Mouse (Mus musculus): ENCODE measurements around the gene Zfp661. TPM values are rescaled to one million over a fixed set of nuclear protein-coding genes. Genes with fewer than 3 reads are reported as not detected.
"Not testable (repeated sequence)": the region's sequence is repeated elsewhere in the genome, so short reads cannot be mapped to it uniquely, and the experiment has no call there.

The Zfp661 gene
- polyA plus RNA-seq, 1 experiment = not detected

- H3K9me3 ChIP-seq = no peaks in the 10 kb centered on the region
- TF ChIP-seq GATA1 (IDR thresholded peaks at IDR 0.05; ENCODE audit: borderline replicate concordance, low read length) = no peak
- no peak for TF ChIP-seq FLI1 (IDR thresholded peaks at IDR 0.05; ENCODE audit: low read length)
- no peaks in the 10 kb centered on the region for H3K4me1 ChIP-seq
- peaks cover 41% of the 10 kb centered on the region for H3K27me3 ChIP-seq (replicated peaks)
- H3K4me3 ChIP-seq (replicated peaks) = no peak overlapping the region
- peaks cover 2% of the 10 kb centered on the region for H3K36me3 ChIP-seq (replicated peaks; ENCODE audit: low read length)
Measured at GRCm38 (mm10) chr2:127611386-127611785, 24.5 kb upstream of the Zfp661 start.

DNA sequence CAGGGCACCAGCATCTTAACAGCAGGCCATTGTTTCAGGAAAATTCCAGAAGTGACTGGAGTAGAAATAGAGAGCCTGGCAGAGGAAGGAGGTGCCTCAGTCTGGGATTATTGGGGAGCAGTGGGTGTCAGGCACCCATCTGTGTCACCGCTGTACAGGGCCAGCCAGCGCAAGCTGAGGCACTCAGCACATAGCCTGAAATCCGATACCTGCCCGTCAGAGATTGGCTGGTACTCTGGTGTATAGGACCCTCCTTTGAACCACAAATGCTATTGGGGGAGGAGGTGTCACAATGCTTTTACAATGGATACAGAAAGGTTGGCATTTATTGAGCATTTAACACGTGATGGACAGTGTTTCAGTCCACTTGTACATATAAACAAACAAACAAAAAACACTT is 22.1 kb upstream of the Zfp661 start:
- H3K27me3 ChIP-seq (replicated peaks) = peaks cover 31% of the 10 kb centered on the region
- TF ChIP-seq FLI1 (IDR thresholded peaks at IDR 0.05; ENCODE audit: low read length) = no peak
- H3K36me3 ChIP-seq (replicated peaks; ENCODE audit: low read length) = peaks cover 24% of the 10 kb centered on the region
- H3K4me1 ChIP-seq = no peaks in the 10 kb centered on the region
- no peaks in the 10 kb centered on the region for H3K9me3 ChIP-seq
- H3K4me3 ChIP-seq (replicated peaks) = no peak overlapping the region

DNA sequence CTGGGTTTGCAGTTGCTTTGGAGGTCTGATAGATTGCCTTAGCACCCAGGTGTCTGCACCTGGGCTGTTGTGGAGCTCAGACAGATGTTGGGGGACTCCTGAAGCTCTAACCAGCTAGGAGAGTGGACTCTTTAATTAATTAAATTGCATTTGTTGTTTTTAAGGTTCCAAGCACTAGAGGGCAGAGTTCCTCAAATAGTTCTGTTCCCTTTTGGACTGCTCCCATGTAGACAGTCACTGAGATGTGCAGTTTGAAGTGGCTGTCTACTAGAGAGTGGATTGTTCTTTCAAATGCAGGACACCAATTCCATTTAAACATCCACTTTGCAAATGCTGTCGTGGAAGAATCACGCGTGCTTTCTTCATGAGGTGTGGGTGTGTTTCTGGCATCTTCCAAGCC is 21.3 kb upstream of the Zfp661 start:
- TF ChIP-seq GATA1 (IDR thresholded peaks at IDR 0.05; ENCODE audit: borderline replicate concordance, low read length) (no peak), FLI1 (IDR thresholded peaks at IDR 0.05; ENCODE audit: low read length) (no peak)
- Histone ChIP-seq H3K4me3 (replicated peaks) (no peak overlapping the region), H3K9me3 (no peaks in the 10 kb centered on the region), H3K4me1 (no peaks in the 10 kb centered on the region), H3K36me3 (replicated peaks; ENCODE audit: low read length) (peaks cover 30% of the 10 kb centered on the region), H3K27me3 (replicated peaks) (peaks cover 27% of the 10 kb centered on the region)

DNA sequence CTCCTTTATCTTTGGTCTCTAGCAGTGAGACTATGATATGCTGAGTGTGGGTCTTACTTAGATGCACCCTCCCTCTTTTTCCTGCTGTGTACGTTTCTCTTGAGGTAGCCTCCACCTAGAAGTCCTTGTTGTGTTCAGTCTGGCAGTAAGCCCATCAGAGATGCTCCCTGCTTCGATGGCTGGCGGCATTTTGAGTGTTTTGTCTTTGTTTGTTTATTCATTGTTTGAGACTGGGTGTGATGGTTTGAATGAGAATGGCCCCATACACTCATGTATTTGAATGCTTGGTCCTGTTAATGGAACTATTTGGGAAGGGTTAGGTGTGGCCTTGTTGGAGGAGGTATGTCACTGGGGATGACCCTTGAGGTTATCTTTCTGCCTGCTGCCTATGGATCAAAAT is 18.3 kb upstream of the Zfp661 start:
- TF ChIP-seq GATA1 (IDR thresholded peaks at IDR 0.05; ENCODE audit: borderline replicate concordance, low read length) (no peak), FLI1 (IDR thresholded peaks at IDR 0.05; ENCODE audit: low read length) (no peak)
- peaks cover 9% of the 10 kb centered on the region for H3K27me3 ChIP-seq (replicated peaks)
- peaks cover 59% of the 10 kb centered on the region for H3K36me3 ChIP-seq (replicated peaks; ENCODE audit: low read length)

GRCm38 (mm10) chr2:127603383-127603782 is 16.5 kb upstream of the Zfp661 start:
- H3K36me3 ChIP-seq (replicated peaks; ENCODE audit: low read length) = peaks cover 77% of the 10 kb centered on the region
- not testable (repeated sequence) for H3K4me3 ChIP-seq (replicated peaks); H3K9me3 ChIP-seq; H3K27me3 ChIP-seq (replicated peaks); H3K4me1 ChIP-seq

More for the DNA sequence above, 18.3 kb upstream of the Zfp661 start:
- Histone ChIP-seq H3K4me1 (no peaks in the 10 kb centered on the region), H3K9me3 (no peaks in the 10 kb centered on the region), H3K4me3 (replicated peaks) (no peak overlapping the region)

- no peak overlapping the region for H3K4me3 ChIP-seq (replicated peaks)
- no peaks in the 10 kb centered on the region for H3K27me3 ChIP-seq (replicated peaks)
- TF ChIP-seq FLI1 (IDR thresholded peaks at IDR 0.05; ENCODE audit: low read length) (no peak), GATA1 (IDR thresholded peaks at IDR 0.05; ENCODE audit: borderline replicate concordance, low read length) (no peak)
- peaks cover 53% of the 10 kb centered on the region for H3K36me3 ChIP-seq (replicated peaks; ENCODE audit: low read length)
- peaks cover 44% of the 10 kb centered on the region for H3K4me1 ChIP-seq
- no peaks in the 10 kb centered on the region for H3K9me3 ChIP-seq
Measured at GRCm38 (mm10) chr2:127590840-127591239, 3.9 kb upstream of the Zfp661 start.

GRCm38 (mm10) chr2:127590204-127590603 is 3.3 kb upstream of the Zfp661 start:
- H3K4me3 ChIP-seq (replicated peaks) = no peak overlapping the region

GRCm38 (mm10) chr2:127588897-127589296 is 2.0 kb upstream of the Zfp661 start:
- H3K27me3 ChIP-seq (replicated peaks) = no peaks in the 10 kb centered on the region

More at GRCm38 (mm10) chr2:127590204-127590603, 3.3 kb upstream of the Zfp661 start:
- H3K27me3 ChIP-seq (replicated peaks) = no peaks in the 10 kb centered on the region
- peaks cover 47% of the 10 kb centered on the region for H3K36me3 ChIP-seq (replicated peaks; ENCODE audit: low read length)
- TF ChIP-seq FLI1 (IDR thresholded peaks at IDR 0.05; ENCODE audit: low read length) (no peak), GATA1 (IDR thresholded peaks at IDR 0.05; ENCODE audit: borderline replicate concordance, low read length) (no peak)
- peaks cover 44% of the 10 kb centered on the region for H3K4me1 ChIP-seq
- no peaks in the 10 kb centered on the region for H3K9me3 ChIP-seq

GRCm38 (mm10) chr2:127587514-127587844 is 585 bp upstream of the Zfp661 start:
- TF ChIP-seq GATA1 (IDR thresholded peaks at IDR 0.05; ENCODE audit: borderline replicate concordance, low read length) (no peak), FLI1 (IDR thresholded peaks at IDR 0.05; ENCODE audit: low read length) (no peak)
- H3K36me3 ChIP-seq (replicated peaks; ENCODE audit: low read length) = peaks cover 22% of the 10 kb centered on the region
- H3K9me3 ChIP-seq = no peaks in the 10 kb centered on the region
- no peaks in the 10 kb centered on the region for H3K27me3 ChIP-seq (replicated peaks)
- H3K4me3 ChIP-seq (replicated peaks) = peak overlapping the region; percentile 99
- H3K4me1 ChIP-seq = peaks cover 61% of the 10 kb centered on the region

More at GRCm38 (mm10) chr2:127588897-127589296, 2.0 kb upstream of the Zfp661 start:
- peaks cover 57% of the 10 kb centered on the region for H3K4me1 ChIP-seq
- H3K36me3 ChIP-seq (replicated peaks; ENCODE audit: low read length) = peaks cover 35% of the 10 kb centered on the region
- H3K9me3 ChIP-seq = no peaks in the 10 kb centered on the region
- H3K4me3 ChIP-seq (replicated peaks) = peak overlapping the region; percentile 34
- TF ChIP-seq GATA1 (IDR thresholded peaks at IDR 0.05; ENCODE audit: borderline replicate concordance, low read length) (no peak), FLI1 (IDR thresholded peaks at IDR 0.05; ENCODE audit: low read length) (no peak)

DNA sequence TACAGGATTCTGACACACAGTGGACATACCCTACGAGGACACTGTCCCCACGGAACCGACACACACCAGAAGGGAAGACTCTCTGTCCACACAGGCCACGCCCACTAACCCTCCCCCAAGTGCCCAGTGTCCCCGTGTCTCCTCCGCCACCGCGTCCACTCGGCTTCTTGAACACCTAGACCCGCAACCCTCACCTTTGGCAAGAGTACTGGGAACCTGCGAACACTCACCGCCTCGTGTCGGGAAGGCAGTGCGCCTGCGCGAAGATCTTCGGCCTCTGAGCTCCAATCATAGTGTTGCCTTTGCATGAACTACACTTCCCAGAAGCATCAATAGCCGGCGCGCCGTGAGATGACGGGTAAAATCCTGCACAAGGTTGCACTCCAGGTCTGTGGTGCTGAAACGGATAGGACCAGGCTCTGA is 2.4 kb downstream of the Zfp661 start:
- no peak for TF ChIP-seq FLI1 (IDR thresholded peaks at IDR 0.05; ENCODE audit: low read length)
- TF ChIP-seq GATA1 (IDR thresholded peaks at IDR 0.05; ENCODE audit: borderline replicate concordance, low read length) = no peak

DNA sequence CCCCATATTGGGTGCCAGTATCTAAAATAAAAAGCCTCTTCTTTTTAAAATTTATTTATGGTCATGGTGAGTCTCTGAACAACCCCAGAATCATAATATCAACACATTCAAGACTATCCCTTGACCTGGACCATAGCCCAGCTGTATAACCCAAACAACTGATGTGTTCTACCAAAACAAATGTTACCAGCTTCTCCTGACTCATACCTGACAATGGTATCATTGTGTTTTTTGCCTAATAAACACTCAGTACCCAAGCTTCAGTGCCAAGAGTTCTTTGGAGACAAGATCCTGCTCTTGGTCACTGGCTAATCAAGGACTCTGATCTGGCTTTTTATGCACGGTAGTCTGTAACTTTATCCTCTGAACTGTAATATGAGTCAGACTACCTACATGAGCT is 13.6 kb downstream of the Zfp661 start:
- H3K27me3 ChIP-seq (replicated peaks) = peaks cover 10% of the 10 kb centered on the region
- H3K36me3 ChIP-seq (replicated peaks; ENCODE audit: low read length) = peaks cover 25% of the 10 kb centered on the region
- peaks cover 12% of the 10 kb centered on the region for H3K9me3 ChIP-seq
- TF ChIP-seq GATA1 (IDR thresholded peaks at IDR 0.05; ENCODE audit: borderline replicate concordance, low read length) (no peak), FLI1 (IDR thresholded peaks at IDR 0.05; ENCODE audit: low read length) (no peak)
- H3K4me1 ChIP-seq = no peaks in the 10 kb centered on the region
- H3K4me3 ChIP-seq (replicated peaks) = no peak overlapping the region

More for the DNA sequence above, 2.4 kb downstream of the Zfp661 start:
- Histone ChIP-seq H3K4me3 (replicated peaks) (peak overlapping the region; percentile 96), H3K4me1 (peaks cover 47% of the 10 kb centered on the region), H3K36me3 (replicated peaks; ENCODE audit: low read length) (peaks cover 12% of the 10 kb centered on the region), H3K27me3 (replicated peaks) (no peaks in the 10 kb centered on the region), H3K9me3 (no peaks in the 10 kb centered on the region)
